Mouse (Mus musculus) bone marrow, adult 2 months (tissue): ENCODE data around the gene Gnat1.

Experiments
- CTCF ChIP-seq: fragments of 200-500 bp; IDR thresholded peaks from 2 replicates; pipeline ENCODE4 v1.5.1; 2011; ENCODE audit warnings: low read length, control low read depth; ENCODE audit not compliant: control insufficient read depth, insufficient read depth
- POLR2A ChIP-seq: fragments of 200-500 bp; IDR thresholded peaks from 2 replicates; pipeline ENCODE4 v1.6.1; 2011; ENCODE audit warnings: low read depth, mild to moderate bottlenecking, control low read depth, low read length, borderline replicate concordance; ENCODE audit not compliant: control insufficient read depth

DNA sequence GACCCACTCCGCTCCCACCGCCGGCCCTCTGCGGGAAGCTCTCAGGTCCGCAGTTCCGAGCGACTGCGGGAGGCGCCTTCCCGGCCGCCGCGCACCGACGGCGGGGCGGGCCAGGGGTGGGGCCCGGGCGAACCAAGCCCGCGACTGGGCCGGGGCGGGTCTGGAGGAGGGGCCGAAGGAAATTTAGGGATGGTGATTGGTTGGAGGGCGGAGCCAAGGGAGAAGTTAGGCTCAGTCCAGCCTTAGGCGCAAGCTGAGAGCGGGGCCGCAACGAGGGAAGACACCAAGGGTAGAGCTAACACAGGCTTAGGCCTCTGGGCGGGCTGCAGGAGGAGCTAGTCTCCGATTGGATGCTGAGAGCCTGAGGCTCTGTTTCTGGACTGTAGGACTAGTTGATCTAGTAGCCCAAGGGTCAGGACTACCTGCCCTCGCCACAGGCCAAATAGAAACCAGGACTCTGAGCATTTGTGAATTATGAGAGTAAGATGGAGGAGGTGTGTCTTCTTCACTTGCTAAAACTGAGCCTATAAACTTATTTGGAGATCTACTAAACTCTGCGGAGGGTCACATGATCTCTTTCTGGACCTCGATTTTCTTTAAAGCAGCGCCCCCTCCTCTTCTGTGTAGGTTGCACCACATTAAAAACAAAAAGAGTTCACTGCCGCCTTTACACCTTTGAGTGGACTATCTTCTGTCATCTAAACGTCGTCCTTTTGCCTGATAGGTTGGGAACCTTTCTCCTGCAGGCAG, 44.1 kb downstream of the Gnat1 start, which contains the start of gene Gnai2:
- TF ChIP-seq CTCF (no peak), POLR2A (peak; percentile 85)
